Mouse (Mus musculus) cerebellum, adult 2 months (tissue): ENCODE measurements around the gene Ifi47. TPM values are rescaled to one million over a fixed set of nuclear protein-coding genes. Genes with fewer than 3 reads are reported as not detected.

Experiments used
- DNase-seq, 2 experiments: peaks; one replicate each; pipeline ENCODE4 v3.0.0; 2021
- H3K27ac ChIP-seq: fragments of 200-500 bp; 2 replicates; pipeline ENCODE4 v1.5.1; 2012; ENCODE audit warnings: low read length, control low read depth, inconsistent platforms; ENCODE audit not compliant: insufficient read depth
- H3K27me3 ChIP-seq: fragments of 200-500 bp; 2 replicates; pipeline ENCODE4 v1.6.1; 2012; ENCODE audit warnings: inconsistent platforms, mild to moderate bottlenecking, low read length, moderate library complexity; ENCODE audit not compliant: control insufficient read depth, insufficient read depth
- H3K4me1 ChIP-seq: fragments of 200-500 bp; 2 replicates; pipeline ENCODE4 v1.6.1; 2011; ENCODE audit warnings: low read length; ENCODE audit not compliant: control insufficient read depth, insufficient read depth
- H3K4me3 ChIP-seq: fragments of 200-500 bp; replicated peaks from 2 replicates; pipeline ENCODE3; 2011; ENCODE audit warnings: mild to moderate bottlenecking, low read depth, low read length, control low read depth; ENCODE audit not compliant: insufficient read depth
- CTCF ChIP-seq: fragments of 200-500 bp; IDR thresholded peaks from 2 replicates; pipeline ENCODE4 v1.5.1; 2011; ENCODE audit warnings: low read depth, mild to moderate bottlenecking, control low read depth, low read length, moderate library complexity, borderline replicate concordance; ENCODE audit not compliant: insufficient read depth
- POLR2A ChIP-seq: fragments of 200-500 bp; IDR thresholded peaks from 2 replicates; pipeline ENCODE4 v1.6.1; 2011; ENCODE audit warnings: low read length, control low read depth, borderline replicate concordance; ENCODE audit not compliant: insufficient read depth
- WGBS: fragments of 180-500 bp; shearing (Covaris S2); methylation state at CpG from one replicate; pipeline ENCODE4 v1.1.7; 2018; 5-methylcytosine and 5-hydroxymethylcytosine counted together
- polyA plus RNA-seq: library from polyadenylated mRNA; depleted of rRNA; stranded (reverse); fragments of >200 nt; gene quantifications from 2 replicates; pipeline ENCODE4 v1.2.3, GENCODE M21; 2012; rRNA removed

Gene Ifi47
- polyA plus RNA-seq, 1 experiment, result 1.6 TPM

DNA sequence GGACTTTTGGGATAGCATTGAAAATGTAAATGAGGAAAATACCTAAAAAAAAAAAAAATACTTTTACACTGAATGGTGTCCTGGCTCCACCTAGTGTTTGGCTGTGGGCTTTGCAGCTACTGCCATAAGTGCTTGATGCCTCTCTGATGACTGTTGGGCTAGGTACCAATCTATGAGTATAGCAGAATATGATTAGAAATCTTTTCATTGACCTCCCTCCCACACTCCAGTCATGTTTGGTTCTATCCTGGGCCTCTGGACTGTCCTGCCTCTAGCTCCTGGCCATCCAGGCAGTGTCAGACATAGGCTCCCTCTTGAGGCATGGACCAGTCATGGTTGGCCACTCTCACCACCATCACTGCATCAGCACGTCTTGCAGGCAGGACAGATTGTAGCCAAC, 32.4 kb downstream of the Ifi47 start:
- Histone ChIP-seq H3K27me3 (no peaks in the 10 kb centered on the region), H3K4me3 (no peak overlapping the region), H3K27ac (no peak overlapping the region), H3K4me1 (no peaks in the 10 kb centered on the region)
- 36% methylated on average over 1 of the region's 1 CpGs for WGBS
- peak; percentile 23; the same call in 1 of the 2 replicates for TF ChIP-seq CTCF
- TF ChIP-seq POLR2A, result no peak
- no peak for DNase-seq

DNA sequence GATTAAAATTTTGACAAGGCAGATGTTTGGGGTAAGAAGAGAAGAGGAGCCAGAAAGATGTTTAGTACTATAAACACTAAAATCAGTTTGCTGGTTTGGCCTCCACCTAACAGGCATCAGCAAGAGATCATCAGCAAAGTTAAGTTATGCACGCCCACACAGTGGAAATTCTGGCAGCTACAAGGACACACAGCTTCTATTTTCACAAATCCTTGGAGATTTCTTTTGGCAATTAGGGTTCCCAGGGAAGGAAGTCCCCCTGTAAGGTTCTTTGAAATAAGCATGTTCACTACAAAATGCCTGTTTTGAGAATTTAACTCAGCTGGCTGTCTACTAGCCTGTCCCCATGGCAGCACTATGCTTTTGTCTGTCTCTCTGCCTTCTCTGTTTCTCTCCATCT, 34.6 kb downstream of the Ifi47 start:
- Histone ChIP-seq H3K4me3 (no peak overlapping the region), H3K27ac (no peak overlapping the region), H3K27me3 (no peaks in the 10 kb centered on the region), H3K4me1 (no peaks in the 10 kb centered on the region)
- DNase-seq, result no peak
- 46% methylated on average over 1 of the region's 1 CpGs for WGBS
- TF ChIP-seq POLR2A, result no peak
- TF ChIP-seq CTCF, result no peak

GRCm38 (mm10) chr11:49112624-49113219, 36.3 kb downstream of the Ifi47 start:
- H3K27me3 ChIP-seq, result no peaks in the 10 kb centered on the region
- no peak overlapping the region for H3K4me3 ChIP-seq
- 68% methylated on average over 6 of the region's 6 CpGs for WGBS
- no peaks in the 10 kb centered on the region for H3K4me1 ChIP-seq
- no peak overlapping the region for H3K27ac ChIP-seq
- TF ChIP-seq CTCF (no peak), POLR2A (no peak)
- no peak for DNase-seq

- H3K4me3 ChIP-seq, result no peak overlapping the region
- no peak overlapping the region for H3K27ac ChIP-seq
- H3K4me1 ChIP-seq, result no peaks in the 10 kb centered on the region
- no peak for DNase-seq
- H3K27me3 ChIP-seq, result no peaks in the 10 kb centered on the region
- no peak for TF ChIP-seq POLR2A
- TF ChIP-seq CTCF, result no peak
- 76% methylated on average over 2 of the region's 2 CpGs for WGBS
Observed at GRCm38 (mm10) chr11:49114158-49114557, 37.8 kb downstream of the Ifi47 start.

DNA sequence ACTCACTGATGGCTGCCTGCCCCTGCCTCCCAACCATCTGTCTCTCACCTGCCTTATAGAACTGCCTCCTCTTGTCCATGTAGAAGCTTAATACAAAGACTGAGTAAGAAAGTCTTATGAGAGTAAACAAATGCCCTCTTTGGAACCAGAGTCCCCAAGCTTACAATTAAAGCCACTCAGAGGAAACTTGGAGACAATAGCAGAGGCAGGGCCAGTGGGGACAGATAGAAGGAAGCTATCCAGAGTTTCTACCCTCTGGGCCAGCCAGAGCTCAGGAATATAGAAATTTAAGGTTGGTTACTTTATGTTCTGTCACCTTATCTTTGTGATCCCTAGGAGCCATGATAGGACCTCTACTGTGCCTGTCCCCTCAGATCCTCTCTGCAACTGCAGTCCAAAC, 38.4 kb downstream of the Ifi47 start, which contains the start of gene Olfr1396:
TSS of gene Olfr1396 (minus strand) at position 101 of the 400 bp plus-strand sequence.
- no peak within 1 kb of the TSS for H3K4me3 ChIP-seq
- H3K27me3 ChIP-seq, result no peaks in the 10 kb centered on the region; the same call in 1 of the 2 replicates
- H3K4me1 ChIP-seq, result no peaks in the 10 kb centered on the region
- TF ChIP-seq CTCF, result no peak
- TF ChIP-seq POLR2A, result no peak
- no peak within 1 kb of the TSS for H3K27ac ChIP-seq
- no peak for DNase-seq

GRCm38 (mm10) chr11:49119635-49120034, 43.2 kb downstream of the Ifi47 start:
- no peak overlapping the region for H3K27ac ChIP-seq
- H3K4me3 ChIP-seq, result no peak overlapping the region
- no peaks in the 10 kb centered on the region; the same call in 1 of the 2 replicates for H3K27me3 ChIP-seq
- H3K4me1 ChIP-seq, result no peaks in the 10 kb centered on the region
- no peak for TF ChIP-seq POLR2A
- TF ChIP-seq CTCF, result no peak
- DNase-seq, result no peak
- 91% methylated on average over 3 of the region's 3 CpGs for WGBS

- H3K27ac ChIP-seq, result no peak overlapping the region
- 91% methylated on average over 2 of the region's 2 CpGs for WGBS
- TF ChIP-seq CTCF (no peak), POLR2A (no peak)
- no peaks in the 10 kb centered on the region for H3K4me1 ChIP-seq
- no peak overlapping the region for H3K4me3 ChIP-seq
- H3K27me3 ChIP-seq, result no peaks in the 10 kb centered on the region; the same call in 1 of the 2 replicates
- DNase-seq, result no peak
Observed at GRCm38 (mm10) chr11:49124169-49124568, 47.8 kb downstream of the Ifi47 start.

DNA sequence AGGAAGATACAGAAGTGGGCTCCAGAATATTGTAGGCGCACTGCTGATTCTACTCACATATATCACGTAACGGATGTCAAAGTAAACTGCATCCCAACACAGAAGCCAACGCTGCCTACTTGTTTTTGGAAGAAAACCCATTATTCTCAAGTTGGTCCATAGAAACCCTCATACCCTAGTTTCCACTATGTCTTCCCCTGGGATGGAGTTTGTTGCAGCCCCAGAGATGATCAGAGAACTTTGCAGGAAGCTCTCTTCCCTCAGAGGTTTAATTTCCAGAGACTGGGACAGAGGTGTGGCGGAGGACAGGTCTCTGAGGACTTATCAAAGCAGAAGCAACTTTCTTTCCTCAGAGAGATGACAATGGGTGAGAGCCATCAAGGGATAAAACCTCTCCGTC, 65.6 kb downstream of the Ifi47 start, which contains the start of gene Olfr1395:
TSS of gene Olfr1395 (plus strand) at position 301 of the 400 bp plus-strand sequence.
- no peak within 1 kb of the TSS for H3K27ac ChIP-seq
- no peak within 1 kb of the TSS for H3K4me3 ChIP-seq
- no peaks in the 10 kb centered on the region for H3K4me1 ChIP-seq
- DNase-seq, result no peak
- no peaks in the 10 kb centered on the region for H3K27me3 ChIP-seq
- no peak for TF ChIP-seq CTCF
- WGBS, result 83% methylated on average over 6 of the region's 6 CpGs

Other genes with a start within 250 kb of the Ifi47 start
- 30.1 and 34.0 TPM in 2 replicates for gene Gm12184, start 249.9 kb upstream of the Ifi47 start, polyA plus RNA-seq
- 6.5 and 7.1 TPM in 2 replicates for gene Irgm1, start 204.9 kb upstream of the Ifi47 start, polyA plus RNA-seq
- 0.06 and 0.08 TPM in 2 replicates for gene Gm5431, start 174.4 kb upstream of the Ifi47 start, polyA plus RNA-seq
- gene Psme2b, start 130.4 kb upstream of the Ifi47 start, polyA plus RNA-seq, result 1.0 and 1.5 TPM in 2 replicates
- 0.03 and 0.08 TPM in 2 replicates for gene Olfr56, start 97.7 kb upstream of the Ifi47 start, polyA plus RNA-seq
- gene 9930111J21Rik1, start 97.2 kb upstream of the Ifi47 start, polyA plus RNA-seq, result 0.38 and 0.59 TPM in 2 replicates
- gene Gm12185, start 84.4 kb upstream of the Ifi47 start, polyA plus RNA-seq, result 0.05 and 0.10 TPM in 2 replicates
- gene Tgtp1, start 82.4 kb upstream of the Ifi47 start, polyA plus RNA-seq, result 0.87 and 1.2 TPM in 2 replicates
- 0.88 and 1.00 TPM in 2 replicates for gene 9930111J21Rik2, start 25.3 kb upstream of the Ifi47 start, polyA plus RNA-seq
- 1.4 and 2.3 TPM in 2 replicates for gene Tgtp2, start 12.4 kb upstream of the Ifi47 start, polyA plus RNA-seq
- gene Olfr1396, start 38.3 kb downstream of the Ifi47 start, polyA plus RNA-seq, result not detected in 2 replicates
- gene Olfr1395, start 65.7 kb downstream of the Ifi47 start, polyA plus RNA-seq, result 0.11 TPM in 1 of 2 replicates, not detected in the other
- not detected in 2 replicates for gene Olfr1394, start 77.8 kb downstream of the Ifi47 start, polyA plus RNA-seq
- gene Btnl9, start 110.6 kb downstream of the Ifi47 start, polyA plus RNA-seq, result 0.11 TPM in 1 of 2 replicates, not detected in the other
- gene Zfp62, start 126.7 kb downstream of the Ifi47 start, polyA plus RNA-seq, result 22.6 and 24.6 TPM in 2 replicates
- gene Mgat1, start 167.6 kb downstream of the Ifi47 start, polyA plus RNA-seq, result 56.4 and 61.2 TPM in 2 replicates
- 0.08 TPM in 1 of 2 replicates, not detected in the other for gene Olfr1393, start 201.7 kb downstream of the Ifi47 start, polyA plus RNA-seq
- gene Olfr1392, start 208.7 kb downstream of the Ifi47 start, polyA plus RNA-seq, result 0.08 and 0.15 TPM in 2 replicates
- not detected in 2 replicates for gene Olfr10, start 228.2 kb downstream of the Ifi47 start, polyA plus RNA-seq
- not detected in 2 replicates for gene Olfr1391, start 246.2 kb downstream of the Ifi47 start, polyA plus RNA-seq